Mouse (Mus musculus): Measurements from ENCODE around the gene Git1. TPM values are rescaled to one million over a fixed set of nuclear protein-coding genes. Genes with fewer than 3 reads are reported as not detected.
"Not testable (repeated sequence)": the region's sequence is repeated elsewhere in the genome, so short reads cannot be mapped to it uniquely, and the experiment has no call there.

The Git1 gene
- polyA plus RNA-seq, 1 experiment from 2014 or later: 11.9 TPM

DNA sequence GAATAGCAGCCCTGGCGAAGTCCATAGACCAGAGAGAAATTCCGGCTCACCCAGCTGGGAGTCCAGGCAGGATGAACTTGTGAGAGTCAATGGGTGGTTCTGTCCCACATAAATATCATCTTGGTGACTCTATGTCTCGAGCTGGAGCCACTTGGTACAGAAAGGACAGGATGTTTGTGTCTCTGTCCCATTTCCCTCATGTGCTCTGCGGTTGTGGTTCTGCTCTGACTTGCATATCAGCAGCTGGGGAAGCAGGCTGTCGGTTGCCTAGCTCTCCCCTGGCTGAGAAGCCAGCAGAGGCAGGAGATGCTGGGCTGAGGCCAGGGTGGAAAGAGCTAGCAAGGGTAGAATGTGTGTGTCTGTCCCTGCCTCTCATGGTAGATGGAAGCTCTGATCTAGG lies 25.7 kb downstream of the Git1 start, which contains the start of gene Gm10392:
TSS of gene Gm10392 (minus strand) at position 156 of the 400 bp plus-strand sequence.
- WGBS: 46% methylated on average over 5 of the region's 5 CpGs
- Histone ChIP-seq H3K36me3 (no peaks in the 10 kb centered on the region), H3K27me3 (ENCODE audit: insufficient read depth, poor library complexity, severe bottlenecking) (peaks cover 33% of the 10 kb centered on the region), H3K9me3 (no peaks in the 10 kb centered on the region), H3K27ac (no peak within 1 kb of the TSS), H3K4me1 (peaks cover 31% of the 10 kb centered on the region), H3K4me3 (no peak within 1 kb of the TSS)
- no peak for DNase-seq (ENCODE audit: low spot score)

DNA sequence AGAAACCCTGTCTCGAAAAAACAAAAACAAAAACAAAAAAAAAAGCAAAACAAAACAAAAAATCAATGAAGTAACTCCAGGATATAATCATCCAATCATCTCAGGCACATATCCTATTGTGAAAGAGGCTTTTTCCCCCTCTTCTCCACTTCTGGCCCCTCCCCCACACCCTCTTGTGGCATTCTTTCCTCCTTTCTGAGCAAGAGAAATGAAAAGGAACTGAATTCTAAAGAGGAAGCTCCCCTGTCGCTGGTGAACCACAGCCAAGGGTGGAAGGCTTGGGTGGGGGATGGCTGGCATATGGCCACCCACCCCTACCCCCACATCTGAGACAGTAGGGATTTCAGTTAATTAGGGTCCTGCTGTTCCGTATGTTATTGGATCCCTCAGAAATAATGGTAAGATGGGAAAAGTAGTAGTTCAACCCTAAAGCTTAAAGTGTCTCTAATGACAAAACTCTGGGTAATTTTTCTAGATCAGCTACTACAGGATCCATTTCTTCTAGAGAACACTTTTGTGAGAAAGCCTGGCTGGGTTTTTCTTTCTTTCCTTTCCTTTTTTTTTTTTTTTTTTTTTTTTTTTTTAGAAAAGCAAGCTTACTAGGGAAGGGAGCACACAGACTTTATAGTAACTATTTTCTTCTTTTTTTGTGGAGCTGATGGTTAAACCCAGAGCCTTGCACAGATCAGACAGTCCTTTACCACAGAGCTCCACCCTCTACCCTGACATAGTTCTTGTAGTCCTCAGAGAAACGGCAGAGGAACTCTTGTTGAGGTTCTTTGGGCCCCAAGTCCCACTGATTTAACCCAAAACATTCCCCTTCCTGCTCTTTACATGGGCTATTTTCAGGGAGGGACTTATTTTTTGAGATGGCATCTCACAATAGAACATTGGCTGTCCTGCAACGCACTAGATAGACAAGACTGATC lies 27.5 kb downstream of the Git1 start:
- Histone ChIP-seq H3K4me3 (no peak overlapping the region), H3K36me3 (no peaks in the 10 kb centered on the region), H3K4me1 (peaks cover 13% of the 10 kb centered on the region), H3K27ac (no peak overlapping the region), H3K9me3 (no peaks in the 10 kb centered on the region), H3K27me3 (ENCODE audit: insufficient read depth, poor library complexity, severe bottlenecking) (peaks cover 27% of the 10 kb centered on the region)
- no peak for DNase-seq (ENCODE audit: low spot score)
- WGBS: 53% methylated on average over 5 of the region's 5 CpGs

DNA sequence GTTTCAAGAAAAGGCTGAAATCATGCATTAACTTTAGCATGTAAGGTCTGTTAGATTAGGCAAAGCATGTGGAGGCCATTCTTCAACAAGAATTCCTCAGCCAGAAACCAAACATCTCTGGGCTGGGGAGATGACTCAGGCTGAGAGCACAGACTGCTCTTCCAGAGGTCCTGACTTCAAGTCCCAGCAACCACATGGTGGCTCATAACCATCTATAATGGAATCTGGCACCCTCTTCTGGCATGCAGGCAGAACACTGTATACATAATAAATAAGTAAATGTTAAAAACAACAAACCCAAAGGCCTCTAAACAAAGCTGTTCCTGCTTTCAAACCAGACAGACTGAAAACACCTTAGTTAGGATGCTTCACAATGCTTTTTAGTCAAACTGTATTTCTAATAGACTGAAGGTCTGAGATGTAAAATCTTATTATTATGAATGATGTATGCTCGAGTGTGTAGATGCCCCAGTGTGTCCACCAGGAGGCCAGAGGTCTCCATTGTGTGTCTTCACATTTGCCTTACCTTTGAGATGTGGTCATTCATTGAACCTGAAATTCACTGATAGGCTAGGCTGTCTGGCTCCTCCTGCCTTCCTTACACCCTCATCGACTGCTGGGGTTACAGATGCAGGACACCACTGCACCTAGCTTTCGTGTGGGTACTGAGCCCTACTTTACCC lies 32.6 kb downstream of the Git1 start:
- H3K9me3 ChIP-seq: no peaks in the 10 kb centered on the region
- 68% methylated on average over 3 of the region's 3 CpGs for WGBS
- H3K36me3 ChIP-seq: peaks cover 6% of the 10 kb centered on the region; the same call in 1 of the 2 replicates
- no peaks in the 10 kb centered on the region for H3K4me1 ChIP-seq
- H3K27ac ChIP-seq: no peak overlapping the region
- DNase-seq (ENCODE audit: low spot score): no peak
- no peaks in the 10 kb centered on the region for H3K27me3 ChIP-seq (ENCODE audit: insufficient read depth, poor library complexity, severe bottlenecking)
- no peak overlapping the region for H3K4me3 ChIP-seq

DNA sequence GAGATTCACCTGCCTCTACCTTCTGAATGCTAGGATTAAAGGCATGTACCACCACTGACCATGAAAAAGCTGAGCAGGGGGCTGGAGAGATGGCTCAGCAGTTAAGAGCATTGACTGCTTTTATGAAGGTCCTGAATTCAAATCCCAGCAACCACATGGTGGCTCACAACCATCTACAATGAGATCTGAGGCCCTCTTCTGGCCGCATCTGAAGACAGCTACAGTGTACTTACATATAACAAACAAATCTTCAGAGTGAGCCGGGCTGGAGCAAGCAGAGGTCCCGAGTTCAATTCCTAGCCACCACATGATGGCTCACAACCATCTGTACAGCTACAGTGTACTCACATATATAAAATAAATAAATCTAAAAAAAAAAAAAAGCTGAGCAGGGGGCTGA lies 35.1 kb downstream of the Git1 start:
- not testable (repeated sequence) for H3K4me1 ChIP-seq; H3K27ac ChIP-seq; H3K4me3 ChIP-seq; H3K9me3 ChIP-seq; H3K27me3 ChIP-seq (ENCODE audit: insufficient read depth, poor library complexity, severe bottlenecking); H3K36me3 ChIP-seq; DNase-seq (ENCODE audit: low spot score)
- WGBS: 85% methylated on average over 3 of the region's 3 CpGs

DNA sequence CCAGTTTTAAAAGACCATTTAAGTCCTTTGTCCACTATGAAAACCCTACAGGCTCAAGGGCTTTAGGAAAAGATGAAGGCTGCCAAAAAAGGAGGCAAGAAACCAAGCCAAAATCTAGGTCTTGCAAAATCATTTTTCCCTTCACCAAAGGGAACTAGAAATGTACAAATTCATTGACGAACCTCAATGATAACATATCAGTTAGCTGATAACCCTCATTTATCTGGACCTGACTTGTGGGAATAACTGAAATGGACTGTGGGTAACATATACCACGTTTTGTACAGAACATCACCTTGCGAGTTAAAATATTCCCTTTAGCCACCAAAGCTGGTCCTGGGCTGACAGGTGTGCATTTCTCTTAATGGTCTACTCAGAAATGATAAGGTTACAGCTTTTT lies 36.3 kb downstream of the Git1 start:
- Histone ChIP-seq H3K9me3 (no peaks in the 10 kb centered on the region), H3K27me3 (ENCODE audit: insufficient read depth, poor library complexity, severe bottlenecking) (no peaks in the 10 kb centered on the region), H3K27ac (no peak overlapping the region), H3K4me1 (no peaks in the 10 kb centered on the region), H3K36me3 (peaks cover 12% of the 10 kb centered on the region; the same call in 1 of the 2 replicates), H3K4me3 (no peak overlapping the region)
- DNase-seq (ENCODE audit: low spot score): no peak
- 67% methylated on average over 3 of the region's 3 CpGs for WGBS

DNA sequence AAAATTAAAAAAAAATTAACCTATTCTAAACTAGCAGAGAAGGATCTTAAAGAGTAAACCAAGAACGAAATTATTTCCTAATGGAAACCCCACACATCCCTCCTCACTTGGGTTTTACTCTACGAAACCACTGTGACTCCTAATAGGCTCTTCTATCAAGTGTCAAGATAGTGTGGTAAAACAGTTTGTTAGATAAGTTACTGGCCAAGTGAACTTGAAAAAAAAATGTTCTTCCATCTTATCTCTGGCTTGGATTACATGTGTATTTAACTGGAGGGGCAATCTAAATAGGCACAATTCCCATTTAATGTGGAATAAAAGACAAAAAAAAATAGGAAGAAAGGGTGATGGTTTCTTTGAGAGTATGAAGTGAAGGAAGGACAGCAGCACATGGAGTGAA lies 37.5 kb downstream of the Git1 start:
- 70% methylated on average over 2 of the region's 2 CpGs for WGBS
- Histone ChIP-seq H3K27ac (no peak overlapping the region), H3K4me1 (no peaks in the 10 kb centered on the region), H3K36me3 (peaks cover 17% of the 10 kb centered on the region; the same call in 1 of the 2 replicates), H3K4me3 (no peak overlapping the region), H3K9me3 (no peaks in the 10 kb centered on the region), H3K27me3 (ENCODE audit: insufficient read depth, poor library complexity, severe bottlenecking) (no peaks in the 10 kb centered on the region)
- DNase-seq (ENCODE audit: low spot score): no peak

DNA sequence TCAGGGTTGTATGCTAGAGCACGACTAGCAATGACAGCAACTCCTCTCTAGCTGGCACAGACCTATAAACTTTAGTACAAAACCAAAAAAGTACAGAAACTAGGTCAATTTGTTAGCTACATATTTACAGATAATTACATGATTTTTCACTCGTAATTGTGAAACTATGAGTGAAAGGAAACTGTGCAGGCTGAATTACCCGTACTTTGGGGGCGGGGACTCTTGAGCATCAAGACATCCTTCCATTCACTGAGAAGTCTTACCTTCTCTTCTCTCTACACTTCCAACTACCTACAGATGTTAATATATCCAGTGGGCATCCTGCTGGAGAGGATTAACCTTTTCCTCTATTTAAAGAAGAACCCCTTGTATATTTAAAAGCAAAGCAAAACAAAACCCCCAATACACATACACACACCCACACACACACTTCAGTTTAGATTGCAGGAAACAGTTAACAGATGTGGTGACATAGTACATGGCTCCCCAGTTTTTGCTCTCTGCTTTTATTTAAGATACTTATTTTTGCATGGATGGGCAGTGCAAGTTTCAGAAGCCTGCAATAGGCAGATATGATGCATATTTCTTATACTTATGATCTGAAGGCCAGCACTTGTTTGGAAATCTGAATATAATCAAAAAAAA lies 39.0 kb downstream of the Git1 start:
- Histone ChIP-seq H3K4me1 (no peaks in the 10 kb centered on the region), H3K9me3 (no peaks in the 10 kb centered on the region), H3K36me3 (peaks cover 31% of the 10 kb centered on the region), H3K27me3 (ENCODE audit: insufficient read depth, poor library complexity, severe bottlenecking) (no peaks in the 10 kb centered on the region), H3K4me3 (no peak overlapping the region), H3K27ac (no peak overlapping the region)
- WGBS: 93% methylated on average over 4 of the region's 4 CpGs
- DNase-seq (ENCODE audit: low spot score): no peak

DNA sequence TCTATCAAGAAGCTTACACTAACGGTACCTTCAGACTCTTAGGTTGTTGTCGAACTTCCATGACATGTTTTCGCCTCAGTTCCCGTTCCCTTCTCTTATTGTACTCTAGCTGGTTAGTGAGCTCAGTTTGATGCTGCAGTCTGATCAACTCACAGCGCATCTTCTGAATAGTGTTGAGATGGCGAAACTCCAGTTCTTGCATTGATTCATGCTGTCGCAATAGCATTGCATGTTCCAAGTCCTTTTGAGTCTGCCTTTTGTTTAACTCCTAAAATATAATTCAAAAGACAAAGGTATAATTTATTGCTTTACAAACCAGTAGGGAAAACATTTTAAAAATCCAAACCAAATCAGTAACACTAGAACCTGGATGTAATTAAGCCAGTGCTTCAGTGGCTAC lies 51.9 kb downstream of the Git1 start:
- Histone ChIP-seq H3K27ac (no peak overlapping the region), H3K4me1 (no peaks in the 10 kb centered on the region), H3K36me3 (peaks cover 89% of the 10 kb centered on the region), H3K4me3 (no peak overlapping the region), H3K9me3 (no peaks in the 10 kb centered on the region), H3K27me3 (ENCODE audit: insufficient read depth, poor library complexity, severe bottlenecking) (no peaks in the 10 kb centered on the region)
- DNase-seq (ENCODE audit: low spot score): no peak
- 97% methylated on average over 7 of the region's 7 CpGs for WGBS

Other genes with a start within 250 kb of the Git1 start
- 15.9 and 24.4 TPM in 2 replicates for gene Coro6, start 31.2 kb upstream of the Git1 start, polyA plus RNA-seq (2016; fragmentation: Nextera tagmentation; extraction: Ambion mirVana)
- 2.5 and 3.5 TPM in 2 replicates for gene Ankrd13b, start 3.9 kb upstream of the Git1 start, polyA plus RNA-seq (2016; fragmentation: Nextera tagmentation; extraction: Ambion mirVana)
- gene Abhd15, start 21.6 kb downstream of the Git1 start, polyA plus RNA-seq (2016; fragmentation: Nextera tagmentation; extraction: Ambion mirVana): 1.6 and 1.9 TPM in 2 replicates
- gene Trp53i13, start 22.4 kb downstream of the Git1 start, polyA plus RNA-seq (2016; fragmentation: Nextera tagmentation; extraction: Ambion mirVana): 25.2 and 30.2 TPM in 2 replicates
- 0.11 TPM in 1 of 2 replicates, not detected in the other for gene Gm10392, start 25.6 kb downstream of the Git1 start, polyA plus RNA-seq (2016; fragmentation: Nextera tagmentation; extraction: Ambion mirVana)
- gene Taok1, start 114.3 kb downstream of the Git1 start, polyA plus RNA-seq (2016; fragmentation: Nextera tagmentation; extraction: Ambion mirVana): 10.9 and 12.8 TPM in 2 replicates
- 3.9 TPM in 2 replicates for gene Nufip2, start 192.6 kb downstream of the Git1 start, polyA plus RNA-seq (2016; fragmentation: Nextera tagmentation; extraction: Ambion mirVana)
- 0.18 TPM in 1 of 2 replicates, not detected in the other for gene Cryba1, start 231.7 kb downstream of the Git1 start, polyA plus RNA-seq (2016; fragmentation: Nextera tagmentation; extraction: Ambion mirVana)